Mouse (Mus musculus) MEL (cell line): ENCODE results near the gene Gpat3. TPM values are rescaled to one million over a fixed set of nuclear protein-coding genes. Genes with fewer than 3 reads are reported as not detected.

Source experiments
- DNase-seq: peaks from one replicate; pipeline ENCODE4 v3.0.0; 2011; ENCODE audit warnings: low read depth, low spot score
- H3K27ac ChIP-seq: 2 replicates; pipeline ENCODE4 v1.5.1; 2012; ENCODE audit warnings: low read depth, mild to moderate bottlenecking, control low read depth, low read length, moderate library complexity; ENCODE audit not compliant: control insufficient read depth
- H3K27me3 ChIP-seq, 2 experiments: fragments of 150-350 bp in 1 of 2; sonication (generic) in 1 of 2; 2 replicates each; pipeline ENCODE4 v1.6.1; 2012; ENCODE audit warnings: low read length in 2 of 2, mild to moderate bottlenecking in 2 of 2, improper control_type of control experiment in 1 of 2, moderate library complexity in 1 of 2; ENCODE audit not compliant: insufficient read depth in 2 of 2, control insufficient read depth in 1 of 2
- H3K36me3 ChIP-seq, 2 experiments: 2 replicates each; pipeline ENCODE4 v1.6.1; 2012 to 2014; ENCODE audit warnings: low read length in 2 of 2, improper control_type of control experiment in 1 of 2, inconsistent platforms in 1 of 2, mild to moderate bottlenecking in 1 of 2; ENCODE audit not compliant: insufficient read depth in 2 of 2, control insufficient read depth in 1 of 2
- H3K4me1 ChIP-seq, 2 experiments: fragments of 150-350 bp in 1 of 2; sonication (generic) in 1 of 2; 2 replicates each; pipeline ENCODE4 v1.6.1; 2012; ENCODE audit warnings: low read length in 2 of 2, improper control_type of control experiment in 1 of 2, mild to moderate bottlenecking in 1 of 2; ENCODE audit not compliant: insufficient read depth in 2 of 2, control insufficient read depth in 1 of 2
- H3K4me3 ChIP-seq, 2 experiments: fragments of 150-350 bp in 1 of 2; sonication (generic) in 1 of 2; 2 replicates each; pipeline ENCODE4 v1.5.1; 2012; ENCODE audit warnings: low read depth in 2 of 2, low read length in 2 of 2, mild to moderate bottlenecking in 2 of 2, moderate library complexity in 2 of 2, control low read depth in 1 of 2, improper control_type of control experiment in 1 of 2; ENCODE audit not compliant: control insufficient read depth in 1 of 2, insufficient read depth in 1 of 2
- H3K79me2 ChIP-seq: 2 replicates; pipeline ENCODE4 v1.6.1; 2012; ENCODE audit warnings: mild to moderate bottlenecking, low read length, moderate library complexity; ENCODE audit not compliant: control insufficient read depth, poor library complexity, insufficient read depth
- H3K9ac ChIP-seq: 2 replicates; pipeline ENCODE4 v1.6.1; 2012; ENCODE audit warnings: low read depth, mild to moderate bottlenecking, control low read depth, low read length, moderate library complexity; ENCODE audit not compliant: control insufficient read depth, poor library complexity, severe bottlenecking
- H3K9me3 ChIP-seq: fragments of 150-350 bp; sonication (generic); replicated peaks from 2 replicates; pipeline ENCODE4 v1.6.1; 2012; ENCODE audit warnings: mild to moderate bottlenecking, low read length, improper control_type of control experiment, moderate library complexity; ENCODE audit not compliant: insufficient read depth
- BHLHE40 ChIP-seq: IDR thresholded peaks from 2 replicates; pipeline ENCODE4 v1.6.1; 2012; ENCODE audit warnings: low read depth, mild to moderate bottlenecking, inconsistent platforms, low read length, improper control_type of control experiment, borderline replicate concordance
- CHD1 ChIP-seq: IDR thresholded peaks from 2 replicates; pipeline ENCODE4 v1.6.1; 2012; ENCODE audit warnings: low read depth, mild to moderate bottlenecking, inconsistent platforms, low read length, improper control_type of control experiment
- CHD2 ChIP-seq: IDR thresholded peaks from 2 replicates; pipeline ENCODE4 v1.6.1; 2011; ENCODE audit warnings: low read length, improper control_type of control experiment
- CTCF ChIP-seq, 3 experiments: IDR thresholded peaks in 2 of 3; conservative IDR thresholded peaks in 1 of 3; 2 replicates each; pipeline ENCODE4 v1.5.1; 2011 to 2012; ENCODE audit warnings: low read length in 3 of 3, low read depth in 2 of 3, mild to moderate bottlenecking in 2 of 3, improper control_type of control experiment in 1 of 3, inconsistent platforms in 1 of 3, mixed read lengths in 1 of 3, moderate library complexity in 1 of 3; ENCODE audit not compliant: control insufficient read depth in 1 of 3, insufficient read depth in 1 of 3, poor library complexity in 1 of 3, severe bottlenecking in 1 of 3
- E2F4 ChIP-seq: IDR thresholded peaks from 2 replicates; pipeline ENCODE4 v1.6.1; 2011; ENCODE audit warnings: low read depth, low read length, improper control_type of control experiment, borderline replicate concordance
- ELF1 ChIP-seq: IDR thresholded peaks from 2 replicates; pipeline ENCODE4 v1.6.1; 2014; ENCODE audit warnings: low read depth, mild to moderate bottlenecking, inconsistent platforms, low read length, improper control_type of control experiment, moderate library complexity
- ETS1 ChIP-seq: IDR thresholded peaks from 2 replicates; pipeline ENCODE4 v1.6.1; 2012; ENCODE audit warnings: low read depth, mild to moderate bottlenecking, inconsistent platforms, low read length, improper control_type of control experiment, moderate library complexity
- GABPA ChIP-seq: IDR thresholded peaks from 2 replicates; pipeline ENCODE4 v1.6.1; 2012; ENCODE audit warnings: low read depth, mild to moderate bottlenecking, inconsistent platforms, low read length, improper control_type of control experiment, moderate library complexity
- KAT2A ChIP-seq: conservative IDR thresholded peaks from 2 replicates; pipeline ENCODE4 v1.6.1; 2012; ENCODE audit warnings: low read depth, low read length, improper control_type of control experiment, inconsistent platforms
- MEF2A ChIP-seq: IDR thresholded peaks from 2 replicates; pipeline ENCODE4 v1.6.1; 2014; ENCODE audit warnings: low read depth, mild to moderate bottlenecking, inconsistent platforms, low read length, improper control_type of control experiment; ENCODE audit not compliant: poor library complexity, insufficient replicate concordance, severe bottlenecking; ENCODE audit errors: extremely low read depth
- MYB ChIP-seq: IDR thresholded peaks from 2 replicates; pipeline ENCODE4 v1.6.1; 2011; ENCODE audit warnings: mild to moderate bottlenecking, low read depth, low read length, improper control_type of control experiment
- MYC ChIP-seq: IDR thresholded peaks from 2 replicates; pipeline ENCODE4 v1.6.1; 2011; ENCODE audit warnings: low read depth, mild to moderate bottlenecking, low read length, improper control_type of control experiment, moderate library complexity
- NELFE ChIP-seq: IDR thresholded peaks from 2 replicates; pipeline ENCODE4 v1.6.1; 2011; ENCODE audit warnings: low read depth, low read length, improper control_type of control experiment
- NRF1 ChIP-seq: IDR thresholded peaks from 2 replicates; pipeline ENCODE4 v1.6.1; 2014; ENCODE audit warnings: low read depth, mild to moderate bottlenecking, inconsistent platforms, low read length, improper control_type of control experiment, moderate library complexity; ENCODE audit not compliant: poor library complexity, insufficient read depth, severe bottlenecking
- POLR2AphosphoS5 ChIP-seq: IDR thresholded peaks from 2 replicates; pipeline ENCODE4 v1.6.1; 2012; ENCODE audit warnings: low read depth, borderline replicate concordance, mild to moderate bottlenecking, inconsistent platforms, low read length, moderate library complexity, mixed read lengths
- RAD21 ChIP-seq: IDR thresholded peaks from 2 replicates; pipeline ENCODE4 v1.6.1; 2011; ENCODE audit warnings: mild to moderate bottlenecking, low read depth, low read length, improper control_type of control experiment
- RCOR1 ChIP-seq: IDR thresholded peaks from 2 replicates; pipeline ENCODE4 v1.6.1; 2012; ENCODE audit warnings: low read depth, mild to moderate bottlenecking, inconsistent platforms, low read length, improper control_type of control experiment
- SIN3A ChIP-seq: IDR thresholded peaks from 2 replicates; pipeline ENCODE4 v1.6.1; 2012; ENCODE audit warnings: low read length, improper control_type of control experiment, inconsistent platforms
- SMC3 ChIP-seq: IDR thresholded peaks from 2 replicates; pipeline ENCODE4 v1.6.1; 2011; ENCODE audit warnings: low read depth, low read length, improper control_type of control experiment
- TAL1 ChIP-seq: IDR thresholded peaks from 2 replicates; pipeline ENCODE4 v1.6.1; 2012; ENCODE audit warnings: mild to moderate bottlenecking, inconsistent platforms, low read length, moderate library complexity, mixed read lengths
- TCF12 ChIP-seq: IDR thresholded peaks from 2 replicates; pipeline ENCODE4 v1.6.1; 2014; ENCODE audit warnings: low read depth, mild to moderate bottlenecking, inconsistent platforms, low read length, improper control_type of control experiment, moderate library complexity
- UBTF ChIP-seq: IDR thresholded peaks from 2 replicates; pipeline ENCODE4 v1.6.1; 2012; ENCODE audit warnings: low read depth, mild to moderate bottlenecking, inconsistent platforms, low read length, improper control_type of control experiment, moderate library complexity, borderline replicate concordance; ENCODE audit not compliant: insufficient read depth
- USF1 ChIP-seq: IDR thresholded peaks from 2 replicates; pipeline ENCODE4 v1.6.1; 2014; ENCODE audit warnings: low read depth, mild to moderate bottlenecking, inconsistent platforms, low read length, improper control_type of control experiment, moderate library complexity
- ZC3H11A ChIP-seq: IDR thresholded peaks from 2 replicates; pipeline ENCODE4 v1.6.1; 2012; ENCODE audit warnings: low read depth, mild to moderate bottlenecking, inconsistent platforms, low read length, improper control_type of control experiment
- polyA plus RNA-seq, 2 experiments: library from polyadenylated mRNA; stranded (reverse) in 1 of 2; unstranded in 1 of 2; fragments of >175 nt in 1 of 2; fragments of >200 nt in 1 of 2; gene quantifications; 2 replicates each; pipeline versions ENCODE4 v1.2.1 to v1.2.4; 2012; ENCODE audit warnings: low replicate concordance in 2 of 2, low read depth in 1 of 2; ENCODE audit not compliant: insufficient read length in 2 of 2, insufficient read depth in 1 of 2, missing spikeins in 1 of 2
- total RNA-seq: library from RNA; depleted of rRNA; stranded (reverse); fragments of 300-350 nt; gene quantifications from 2 replicates; pipeline ENCODE4 v1.2.3, GENCODE M21; 2012

Gene Gpat3
- total and polyA plus RNA-seq, 3 experiments = 0.04 to 0.13 TPM; not detected in 1

- Histone ChIP-seq H3K27me3 (no peaks in the 10 kb centered on the region), H3K4me1 (0 out of 4 replicates have a peak, but pooled peaks cover 0 to 2% of the 10 kb centered on the region in 2 experiments), H3K36me3 (peaks cover 0 to 3% of the 10 kb centered on the region in 2 experiments; a peak in 1 of 4 replicates)
Observed at GRCm38 (mm10) chr5:100919069-100919468, 73.6 kb downstream of the Gpat3 start.

GRCm38 (mm10) chr5:100929698-100930097 is 84.2 kb downstream of the Gpat3 start:
- H3K79me2 ChIP-seq = no peaks in the 10 kb centered on the region
- H3K27me3 ChIP-seq = no peaks in the 10 kb centered on the region
- DNase-seq = no peak
- TF ChIP-seq MYC (no peak), CHD2 (no peak), GABPA (no peak), SIN3A (no peak), NELFE (no peak), TCF12 (no peak), KAT2A (no peak), BHLHE40 (no peak), ELF1 (no peak), CHD1 (no peak), SMC3 (no peak), RCOR1 (no peak), E2F4 (no peak), USF1 (no peak), UBTF (no peak), MEF2A (no peak), NRF1 (no peak), POLR2AphosphoS5 (no peak)
- H3K4me1 ChIP-seq = no peaks in the 10 kb centered on the region
- H3K9ac ChIP-seq = no peak overlapping the region
- no peak overlapping the region for H3K4me3 ChIP-seq
- H3K36me3 ChIP-seq = no peaks in the 10 kb centered on the region
- no peak overlapping the region for H3K27ac ChIP-seq
- H3K9me3 ChIP-seq = no peaks in the 10 kb centered on the region

More at GRCm38 (mm10) chr5:100919069-100919468, 73.6 kb downstream of the Gpat3 start:
- no peaks in the 10 kb centered on the region for H3K79me2 ChIP-seq
- no peak overlapping the region for H3K9ac ChIP-seq
- DNase-seq = peak; percentile 73
- H3K27ac ChIP-seq = no peak overlapping the region
- no peak overlapping the region for H3K4me3 ChIP-seq
- TF ChIP-seq ZC3H11A (peak; percentile 68), BHLHE40 (no peak), NELFE (no peak), CHD1 (no peak), MYC (no peak), SIN3A (no peak), TAL1 (no peak), ETS1 (no peak), CTCF (IDR thresholded peaks at IDR 0.05 in 2 of 3, conservative IDR thresholded peaks at IDR 0.05 in 1 of 3; ENCODE audit: control insufficient read depth in 1 of 3, insufficient read depth in 1 of 3, low read depth in 2 of 3, low read length in 3 of 3, poor library complexity in 1 of 3, severe bottlenecking in 1 of 3) (peak; percentile 6 to 79 (median 69); a peak in 5 of 6 replicates), USF1 (no peak), SMC3 (peak; percentile 67), NRF1 (no peak), RAD21 (peak; percentile 85), MYB (no peak)
- H3K9me3 ChIP-seq = no peaks in the 10 kb centered on the region
